Mouse (Mus musculus) lung, embryonic 14.5 days (tissue): ENCODE data around the gene Tmem51. TPM values are rescaled to one million over a fixed set of nuclear protein-coding genes. Genes with fewer than 3 reads are reported as not detected.
A peak's percentile ranks its signal among the peaks of the same experiment; 100 is the strongest.

ENCODE experiments used
- ATAC-seq: fragments of 200-750 bp; cut with Nextera tagmentation; 2 replicates; pipeline ENCODE4 v1.8.0; 2017; ENCODE audit warnings: mild to moderate bottlenecking, moderate TSS enrichment, moderate library complexity; ENCODE audit not compliant: insufficient read depth
- DNase-seq: peaks from one replicate; pipeline ENCODE4 v3.0.0-alpha.2; 2015
- H3K27ac ChIP-seq: fragments of 300-500 bp; sonication (generic); 2 replicates; pipeline ENCODE4 v1.5.1; 2014; ENCODE audit warnings: low read depth, mild to moderate bottlenecking, moderate library complexity
- H3K27me3 ChIP-seq: fragments of 300-500 bp; sonication (generic); 2 replicates; pipeline ENCODE4 v1.6.1; 2014; ENCODE audit warnings: low read length, control low read depth; ENCODE audit not compliant: insufficient read depth
- H3K36me3 ChIP-seq: fragments of 300-500 bp; sonication (generic); 2 replicates; pipeline ENCODE4 v1.6.1; 2014; ENCODE audit warnings: control low read depth; ENCODE audit not compliant: insufficient read depth
- H3K4me1 ChIP-seq: fragments of 300-500 bp; sonication (generic); 2 replicates; pipeline ENCODE4 v1.6.1; 2014; ENCODE audit warnings: antibody characterized with exemption, control low read depth; ENCODE audit not compliant: insufficient read depth
- H3K4me2 ChIP-seq: fragments of 300-500 bp; sonication (generic); 2 replicates; pipeline ENCODE4 v1.6.1; 2014; ENCODE audit warnings: mild to moderate bottlenecking
- H3K4me3 ChIP-seq: fragments of 300-500 bp; sonication (generic); 2 replicates; pipeline ENCODE4 v1.5.1; 2014; ENCODE audit warnings: low read depth, low read length
- H3K9ac ChIP-seq: fragments of 300-500 bp; sonication (generic); 2 replicates; pipeline ENCODE4 v1.6.1; 2014
- H3K9me3 ChIP-seq: fragments of 300-500 bp; sonication (generic); 2 replicates; pipeline ENCODE4 v1.6.1; 2016; ENCODE audit warnings: low read depth, low read length, control low read depth
- CTCF ChIP-seq: IDR thresholded peaks from 2 replicates; pipeline ENCODE4 v1.5.1; 2016; ENCODE audit warnings: antibody characterized with exemption, low read depth
- WGBS: fragments of 180-500 bp; shearing (Covaris S2); extraction: QIAGEN DNeasy Blood & Tissue Kit; methylation state at CpG from one replicate; pipeline ENCODE4 v1.1.7; 2014; 5-methylcytosine and 5-hydroxymethylcytosine counted together
- polyA plus RNA-seq: library from polyadenylated mRNA; unstranded; fragments of >200 nt; fragmentation: Nextera tagmentation; extraction: Ambion mirVana; gene quantifications from 2 replicates; pipeline ENCODE4 v1.2.1, GENCODE M21; 2014

Tmem51 gene
- polyA plus RNA-seq, 1 experiment from 2014 or later: 17.1 TPM

- Histone ChIP-seq H3K27me3 (no peaks in the 10 kb centered on the region), H3K4me1 (peaks cover 17% of the 10 kb centered on the region; the same call in 1 of the 2 replicates), H3K4me3 (no peak overlapping the region), H3K36me3 (no peaks in the 10 kb centered on the region), H3K27ac (peak overlapping the region; percentile 74; the same call in 1 of the 2 replicates), H3K9ac (no peak overlapping the region), H3K9me3 (no peaks in the 10 kb centered on the region), H3K4me2 (no peak overlapping the region)
- TF ChIP-seq CTCF: no peak
- peak; percentile 68 for DNase-seq
- peak; percentile 13; the same call in 1 of the 2 replicates for ATAC-seq
- 47% methylated on average over 8 of the region's 8 CpGs for WGBS
Measured at GRCm38 (mm10) chr4:142065270-142065669, 18.8 kb downstream of the Tmem51 start.

GRCm38 (mm10) chr4:142064582-142065228 is 19.4 kb downstream of the Tmem51 start:
- ATAC-seq (no peak), DNase-seq (no peak)
- Histone ChIP-seq H3K4me3 (no peak overlapping the region), H3K27ac (no peak overlapping the region), H3K27me3 (no peaks in the 10 kb centered on the region), H3K4me1 (peaks cover 17% of the 10 kb centered on the region; the same call in 1 of the 2 replicates), H3K9me3 (no peaks in the 10 kb centered on the region), H3K9ac (no peak overlapping the region), H3K36me3 (no peaks in the 10 kb centered on the region), H3K4me2 (no peak overlapping the region)
- WGBS: 84% methylated on average over 11 of the region's 11 CpGs
- no peak for TF ChIP-seq CTCF

- WGBS: 79% methylated on average over 8 of the region's 8 CpGs
- Histone ChIP-seq H3K9ac (no peak overlapping the region), H3K4me1 (peaks cover 17% of the 10 kb centered on the region; the same call in 1 of the 2 replicates), H3K27me3 (no peaks in the 10 kb centered on the region), H3K4me2 (no peak overlapping the region), H3K9me3 (no peaks in the 10 kb centered on the region), H3K27ac (no peak overlapping the region), H3K36me3 (no peaks in the 10 kb centered on the region), H3K4me3 (no peak overlapping the region)
- DNase-seq: no peak
- no peak for TF ChIP-seq CTCF
- ATAC-seq: no peak
Measured at GRCm38 (mm10) chr4:142063057-142063534, 21.0 kb downstream of the Tmem51 start.

- Histone ChIP-seq H3K27me3 (no peaks in the 10 kb centered on the region), H3K4me1 (peaks cover 17% of the 10 kb centered on the region; the same call in 1 of the 2 replicates), H3K4me3 (no peak overlapping the region), H3K4me2 (no peak overlapping the region), H3K9ac (no peak overlapping the region), H3K36me3 (no peaks in the 10 kb centered on the region), H3K9me3 (no peaks in the 10 kb centered on the region), H3K27ac (no peak overlapping the region)
- whole genome bisulfite sequencing: 69% methylated on average over 23 of the region's 23 CpGs
- ATAC-seq: no peak
- no peak for TF ChIP-seq CTCF
- DNase-seq: no peak
Measured at GRCm38 (mm10) chr4:142061485-142062240, 22.4 kb downstream of the Tmem51 start.

GRCm38 (mm10) chr4:142060455-142061378 is 23.4 kb downstream of the Tmem51 start:
- H3K36me3 ChIP-seq: no peaks in the 10 kb centered on the region
- no peak for ATAC-seq
- peaks cover 10% of the 10 kb centered on the region; the same call in 1 of the 2 replicates for H3K4me1 ChIP-seq
- TF ChIP-seq CTCF: no peak
- no peak overlapping the region for H3K4me2 ChIP-seq
- H3K9ac ChIP-seq: no peak overlapping the region
- no peaks in the 10 kb centered on the region for H3K9me3 ChIP-seq
- WGBS: 54% methylated on average over 18 of the region's 18 CpGs
- no peak overlapping the region for H3K27ac ChIP-seq
- H3K27me3 ChIP-seq: no peaks in the 10 kb centered on the region
- H3K4me3 ChIP-seq: no peak overlapping the region
- DNase-seq: peak; percentile 75

- WGBS: 68% methylated on average over 8 of the region's 8 CpGs
- H3K9ac ChIP-seq: no peak overlapping the region
- H3K9me3 ChIP-seq: no peaks in the 10 kb centered on the region
- no peak overlapping the region for H3K27ac ChIP-seq
- no peaks in the 10 kb centered on the region for H3K36me3 ChIP-seq
- H3K27me3 ChIP-seq: no peaks in the 10 kb centered on the region
- no peak for TF ChIP-seq CTCF
- H3K4me3 ChIP-seq: no peak overlapping the region
- H3K4me2 ChIP-seq: no peak overlapping the region
- H3K4me1 ChIP-seq: peaks cover 7% of the 10 kb centered on the region; the same call in 1 of the 2 replicates
- DNase-seq: no peak
- no peak for ATAC-seq
Measured at GRCm38 (mm10) chr4:142059841-142060193, 24.3 kb downstream of the Tmem51 start.
